Mouse (Mus musculus) cerebellum, adult 8-10 months (tissue): ENCODE results near the gene Zfp697.
A peak's percentile ranks its signal among the peaks of the same experiment; 100 is the strongest.
"Not testable (repeated sequence)": the region's sequence is repeated elsewhere in the genome, so short reads cannot be mapped to it uniquely, and the experiment has no call there.

Source experiments
- DNase-seq: peaks from one replicate; pipeline ENCODE4 v3.0.0; 2022

Gene Zfp697

GRCm38 (mm10) chr3:98374062-98374719, 8.1 kb upstream of the Zfp697 start:
- no peak for DNase-seq

- no peak for DNase-seq
Observed at GRCm38 (mm10) chr3:98374980-98375379, 7.3 kb upstream of the Zfp697 start.

DNA sequence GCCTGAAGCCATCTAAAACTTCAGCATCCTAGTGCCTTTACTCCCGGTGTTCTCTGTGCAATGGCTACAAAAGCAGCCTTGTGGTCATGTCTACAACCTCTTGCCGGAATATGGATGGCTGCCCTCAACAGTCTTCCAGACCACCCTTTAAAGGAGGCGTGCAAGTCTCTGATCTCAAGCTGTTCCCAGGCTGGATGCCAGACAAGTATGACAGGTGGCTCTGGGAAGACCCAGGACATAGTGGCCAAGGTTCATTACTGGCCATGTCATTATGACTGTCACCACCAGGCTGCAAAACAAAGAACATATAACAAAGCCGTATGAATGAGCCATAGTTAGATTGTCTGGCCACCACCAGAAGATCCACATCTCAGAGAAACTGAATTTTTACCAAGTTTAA, 4.0 kb upstream of the Zfp697 start:
- no peak for DNase-seq

GRCm38 (mm10) chr3:98379236-98379635, 3.0 kb upstream of the Zfp697 start:
- DNase-seq, result no peak

- no peak for DNase-seq
Observed at GRCm38 (mm10) chr3:98381677-98382245, 500 bp upstream of the Zfp697 start.

DNA sequence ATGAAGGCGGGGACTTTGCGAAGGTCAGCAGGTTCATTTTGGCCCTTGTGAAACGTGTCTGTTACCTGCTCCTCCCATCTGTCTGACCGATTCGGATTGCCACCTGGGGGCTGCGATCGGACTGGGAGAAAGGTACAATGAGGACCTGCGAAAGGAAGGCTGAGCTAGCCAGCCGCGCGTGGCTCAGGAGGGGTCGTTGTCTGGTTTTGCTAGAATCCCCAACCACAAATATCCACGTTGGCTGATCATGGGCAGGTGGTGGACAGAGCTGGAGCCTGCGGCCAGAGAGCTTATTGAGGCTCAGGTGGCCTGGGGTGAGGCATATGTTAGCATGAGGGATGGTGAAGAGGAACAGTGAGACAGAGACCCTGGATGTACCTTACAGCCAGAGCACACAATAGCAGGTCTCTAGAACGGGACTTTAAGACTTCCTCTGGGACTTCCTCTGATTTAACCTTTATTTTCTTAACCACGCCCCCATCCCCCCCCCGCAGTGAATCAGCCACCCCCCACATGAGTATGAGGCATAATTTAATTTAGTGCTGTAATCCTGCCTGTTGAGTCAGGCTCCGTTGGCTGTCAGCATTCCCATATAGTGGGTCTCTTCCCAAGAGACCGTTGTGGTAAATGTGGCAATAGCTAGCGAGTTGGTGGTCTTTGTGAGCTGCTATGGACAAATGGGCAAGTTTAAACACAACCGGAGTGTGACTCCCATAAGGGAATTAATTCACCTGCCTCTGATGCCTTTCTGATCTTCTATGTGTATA, 946 bp downstream of the Zfp697 start:
- peak; percentile 40 for DNase-seq

- no peak for DNase-seq
Observed at GRCm38 (mm10) chr3:98387086-98387485, 4.8 kb downstream of the Zfp697 start.

DNA sequence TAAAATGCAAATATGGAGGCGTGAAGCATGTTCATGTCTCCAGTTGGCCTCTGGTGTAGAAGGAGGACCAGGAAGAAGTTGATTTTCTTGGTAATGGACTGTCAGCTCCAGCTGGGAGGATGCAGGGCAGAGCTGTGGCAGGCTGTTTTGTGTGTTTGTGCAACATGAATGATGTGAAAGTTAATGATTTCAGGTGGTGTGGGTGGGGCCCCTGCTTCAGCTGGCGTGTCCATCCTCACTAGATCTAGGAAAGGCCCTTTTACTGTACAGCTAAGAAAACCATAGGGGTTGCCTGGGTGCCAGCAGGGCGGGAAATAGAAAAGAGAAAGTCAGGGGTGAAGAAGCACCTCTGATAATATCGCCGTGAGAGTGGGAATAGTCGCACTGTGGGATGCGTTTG, 5.5 kb downstream of the Zfp697 start:
- no peak for DNase-seq

- DNase-seq, result no peak
Observed at GRCm38 (mm10) chr3:98389305-98389704, 7.0 kb downstream of the Zfp697 start.

GRCm38 (mm10) chr3:98404268-98404895, 22.1 kb downstream of the Zfp697 start:
- not testable (repeated sequence) for DNase-seq

GRCm38 (mm10) chr3:98405877-98406276, 23.6 kb downstream of the Zfp697 start:
- not testable (repeated sequence) for DNase-seq

DNA sequence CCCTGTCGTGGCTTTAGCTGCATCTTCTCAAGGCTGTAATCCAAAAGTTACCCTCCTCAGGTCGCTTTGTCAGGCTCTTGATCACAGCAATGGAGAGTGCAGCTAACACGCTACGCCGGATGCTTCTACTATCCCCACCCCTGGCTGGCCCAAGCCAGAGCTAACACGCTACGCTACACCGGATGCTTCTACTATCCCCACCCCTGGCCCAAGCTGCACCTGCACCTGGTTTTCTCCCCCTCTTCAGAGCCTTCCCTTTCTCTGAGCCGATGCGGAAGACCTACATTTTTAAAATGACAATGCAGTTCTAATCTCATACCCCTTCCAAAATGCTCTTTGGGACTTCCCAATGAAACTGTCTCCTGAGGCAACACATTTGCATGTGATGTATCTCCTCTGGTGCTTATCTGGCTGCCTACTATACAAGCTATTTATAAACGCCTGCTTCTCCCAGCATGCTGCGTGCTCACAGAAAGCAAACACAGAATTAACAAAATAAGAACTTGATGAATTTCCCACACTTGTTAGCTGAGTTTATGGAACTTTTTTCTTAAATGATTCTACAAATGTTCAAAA, 24.4 kb downstream of the Zfp697 start:
- DNase-seq, result not testable (repeated sequence)

DNA sequence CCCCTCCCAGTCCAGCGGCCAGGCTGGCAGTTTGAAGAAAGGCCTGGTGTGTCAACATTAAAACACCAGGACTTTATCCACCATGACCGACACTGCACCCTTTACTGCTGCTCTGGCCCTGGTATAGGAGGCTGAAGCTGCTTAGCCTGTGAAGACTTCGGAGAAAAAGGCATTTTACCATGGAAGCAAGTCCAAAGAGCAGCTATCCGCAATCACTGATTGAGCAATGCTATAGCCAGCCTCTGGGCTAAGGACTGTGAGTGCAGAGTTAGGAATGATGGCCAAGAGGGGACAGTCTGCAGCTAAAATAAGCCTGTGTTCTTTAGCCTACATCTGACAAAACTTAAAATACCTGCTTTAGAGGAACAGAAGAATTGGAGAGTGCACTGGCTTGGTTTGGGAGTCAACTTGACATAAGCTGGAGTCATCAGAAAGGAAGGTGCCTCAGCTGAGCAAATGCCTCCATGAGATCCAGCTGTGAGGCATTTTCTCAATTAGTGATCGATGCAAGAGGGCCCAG, 25.1 kb downstream of the Zfp697 start:
- DNase-seq, result not testable (repeated sequence)

DNA sequence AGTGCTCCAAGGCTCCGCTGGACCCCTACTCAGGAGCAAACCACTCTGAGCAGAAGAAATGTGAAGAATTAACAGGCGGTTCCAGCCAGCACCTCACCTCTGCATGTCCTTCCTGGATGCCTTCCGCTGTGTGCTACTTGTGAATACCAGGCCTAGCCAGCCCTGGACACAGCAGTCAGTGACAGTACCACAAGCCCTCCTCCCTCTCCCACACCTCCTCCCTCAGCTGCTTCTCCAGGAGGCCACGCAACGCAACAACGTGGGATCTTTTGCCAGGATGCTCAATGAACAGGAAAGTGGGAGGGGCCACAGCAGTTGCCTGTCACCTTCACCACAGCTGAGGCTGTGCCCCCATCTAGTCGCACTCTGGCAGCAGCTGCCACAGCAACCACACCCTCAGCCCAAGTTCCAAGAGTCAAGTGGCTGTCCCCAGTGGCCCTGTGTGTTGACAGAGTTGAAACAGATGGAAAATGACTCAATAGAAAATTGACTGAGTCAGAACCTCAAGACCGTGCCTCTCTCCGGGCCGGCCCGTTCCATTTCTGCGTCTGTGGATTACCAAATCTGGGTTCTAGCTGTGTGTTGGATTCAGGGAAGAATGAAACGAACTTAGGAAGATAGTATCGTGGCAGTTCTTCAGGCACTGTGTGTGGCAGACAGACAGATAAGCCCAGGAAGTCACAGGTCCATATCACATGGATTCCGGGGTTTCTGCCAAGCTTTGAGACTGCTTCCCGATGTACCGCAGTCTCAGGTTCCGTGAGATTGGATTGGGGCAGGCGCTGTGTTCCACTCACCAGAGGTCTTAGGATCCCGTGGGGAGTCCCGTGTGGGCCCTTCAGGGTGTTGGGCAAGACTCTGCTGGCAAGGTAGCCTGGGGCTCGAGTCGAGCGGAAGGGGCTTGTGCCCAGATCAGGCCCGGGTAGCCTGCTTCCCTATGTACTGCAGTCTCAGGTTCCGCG, 28.6 kb downstream of the Zfp697 start:
- not testable (repeated sequence) for DNase-seq

- DNase-seq, result no peak
Observed at GRCm38 (mm10) chr3:98413733-98414132, 31.5 kb downstream of the Zfp697 start.

DNA sequence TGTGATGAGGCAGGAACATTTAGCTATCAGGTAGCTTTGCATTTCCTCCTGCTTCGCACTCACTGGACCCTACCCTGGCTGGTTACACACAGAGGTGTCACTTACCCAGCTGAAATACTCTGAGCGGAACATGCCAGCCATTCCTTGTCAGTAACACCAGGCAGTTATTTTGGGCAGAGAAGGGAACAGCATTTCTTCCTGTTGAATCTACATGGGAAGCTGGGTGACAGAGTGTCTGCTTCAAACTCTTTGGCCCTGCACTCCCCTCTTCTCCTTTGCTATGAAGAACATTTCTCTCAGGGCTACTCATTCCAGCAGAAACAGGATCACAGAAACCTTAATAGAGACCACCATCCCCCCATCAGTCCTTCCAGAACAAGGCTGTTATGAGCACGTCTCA, 32.0 kb downstream of the Zfp697 start:
- no peak for DNase-seq

DNA sequence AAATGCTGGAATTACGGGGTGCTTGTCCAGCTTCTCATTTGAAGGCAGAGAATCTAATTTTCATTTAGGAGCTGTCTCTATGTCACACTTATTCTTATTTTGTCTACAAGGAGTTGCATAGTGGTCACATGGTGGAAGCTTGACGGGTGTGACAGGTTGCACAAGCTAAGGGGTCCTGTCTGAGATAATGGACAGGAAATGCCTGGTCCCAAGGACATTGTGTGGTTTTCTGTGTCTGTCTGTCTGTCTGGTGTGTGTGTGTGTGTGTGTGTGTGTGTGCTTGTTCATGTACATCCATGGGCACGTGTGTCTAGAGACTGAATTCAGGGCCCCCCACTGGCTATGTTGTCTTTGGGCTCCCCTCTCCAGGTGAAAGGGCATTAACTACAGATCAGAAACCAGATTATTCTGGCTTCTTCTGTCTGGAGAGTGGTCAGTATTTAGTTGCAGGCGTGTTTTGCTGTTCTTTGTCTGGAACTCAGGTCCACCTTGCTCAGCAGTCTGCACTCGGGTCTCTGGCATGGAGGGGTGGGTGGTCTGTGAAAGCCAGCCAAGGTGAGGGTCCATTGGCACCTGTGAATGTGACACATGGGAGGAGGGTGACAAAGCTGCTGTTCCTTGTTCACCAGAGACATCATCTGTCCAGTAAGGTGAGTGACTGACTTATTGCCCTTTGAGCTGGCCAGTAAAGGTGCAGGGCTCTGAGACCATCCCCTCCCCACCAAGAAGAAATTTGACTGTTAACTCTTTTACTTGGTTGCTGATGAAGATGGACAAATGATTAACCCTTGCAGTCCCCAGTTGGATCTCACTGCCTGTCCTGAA, 34.4 kb downstream of the Zfp697 start:
- no peak for DNase-seq

DNA sequence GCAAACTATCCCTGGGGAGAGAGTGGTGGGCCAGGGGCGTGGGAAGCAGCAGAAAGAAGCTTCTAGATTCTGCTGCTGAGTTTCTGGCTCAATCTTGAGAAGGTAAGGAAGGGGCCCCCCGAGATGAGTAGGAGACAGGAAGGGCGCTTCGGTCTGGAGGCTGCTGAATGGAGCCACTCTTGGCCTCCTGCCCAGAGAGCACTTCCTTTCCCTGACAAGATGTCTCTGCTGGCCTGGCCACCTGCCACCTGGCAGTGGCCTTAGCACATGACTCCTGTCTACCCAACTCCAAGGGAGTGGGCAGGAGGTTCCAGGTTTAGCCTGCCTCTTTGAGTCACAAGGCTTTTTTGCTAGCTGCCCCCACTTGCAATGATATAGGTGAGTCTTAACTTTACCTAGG, 35.1 kb downstream of the Zfp697 start:
- DNase-seq, result peak; percentile 77

GRCm38 (mm10) chr3:98418991-98419785, 36.9 kb downstream of the Zfp697 start:
- DNase-seq, result no peak

DNA sequence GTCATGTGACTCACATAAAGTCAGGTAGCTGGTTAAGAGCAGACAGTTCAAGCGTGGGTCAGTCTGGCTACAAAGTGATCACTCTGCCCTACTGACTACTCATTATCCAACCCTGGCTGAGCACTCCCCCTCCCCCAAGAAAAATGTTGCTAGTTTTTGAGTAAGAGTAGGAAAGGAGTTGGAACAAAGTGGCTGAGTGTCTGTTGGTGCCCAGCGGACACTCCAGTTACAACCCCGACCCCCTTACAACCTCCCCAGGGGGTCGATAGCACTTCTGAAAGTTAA, 37.5 kb downstream of the Zfp697 start:
- DNase-seq, result no peak
